Mouse (Mus musculus) lung, adult 18-20 months (tissue): ENCODE measurements around the gene Rnf123.
A peak's percentile ranks its signal among the peaks of the same experiment; 100 is the strongest.

ENCODE experiments used
- DNase-seq, 2 experiments: peaks; one replicate each; pipeline ENCODE4 v3.0.0; 2022; ENCODE audit warnings: mixed read lengths in 2 of 2

Rnf123 gene

GRCm38 (mm10) chr9:108082988-108083431 is at the start of gene Rnf123:
Gene Rnf123 (minus strand): TSS chr9:108083346.
- DNase-seq: no peak

- DNase-seq: no peak
Observed at GRCm38 (mm10) chr9:108132373-108132772, 49.2 kb upstream of the Rnf123 start.

GRCm38 (mm10) chr9:108131502-108131901 is 48.4 kb upstream of the Rnf123 start:
- DNase-seq: no peak

- no peak for DNase-seq
Observed at GRCm38 (mm10) chr9:108129042-108129948, 46.1 kb upstream of the Rnf123 start.

- DNase-seq: no peak
Observed at GRCm38 (mm10) chr9:108128248-108128647, 45.1 kb upstream of the Rnf123 start.

- DNase-seq: no peak
Observed at GRCm38 (mm10) chr9:108126436-108127180, 43.5 kb upstream of the Rnf123 start.

GRCm38 (mm10) chr9:108125731-108126130 is 42.6 kb upstream of the Rnf123 start:
- DNase-seq: no peak

- no peak for DNase-seq
Observed at GRCm38 (mm10) chr9:108123916-108124315, 40.8 kb upstream of the Rnf123 start.

GRCm38 (mm10) chr9:108121170-108121969 is 38.2 kb upstream of the Rnf123 start:
- no peak for DNase-seq

- DNase-seq: peak; percentile 45 to 49
Observed at GRCm38 (mm10) chr9:108120671-108121070, 37.5 kb upstream of the Rnf123 start.

- DNase-seq: peak; percentile 56 to 75
Observed at GRCm38 (mm10) chr9:108119891-108120411, 36.8 kb upstream of the Rnf123 start.

GRCm38 (mm10) chr9:108117143-108117542 is 34.0 kb upstream of the Rnf123 start:
- no peak for DNase-seq

- no peak for DNase-seq
Observed at GRCm38 (mm10) chr9:108115290-108116077, 32.3 kb upstream of the Rnf123 start.

- DNase-seq: no peak
Observed at GRCm38 (mm10) chr9:108112719-108113340, 29.7 kb upstream of the Rnf123 start.

- no peak for DNase-seq
Observed at GRCm38 (mm10) chr9:108111593-108112121, 28.5 kb upstream of the Rnf123 start.

GRCm38 (mm10) chr9:108111101-108111592 is 28.0 kb upstream of the Rnf123 start:
- DNase-seq: no peak

GRCm38 (mm10) chr9:108110160-108110559 is 27.0 kb upstream of the Rnf123 start:
- no peak for DNase-seq

- no peak for DNase-seq
Observed at GRCm38 (mm10) chr9:108107867-108108266, 24.7 kb upstream of the Rnf123 start.

GRCm38 (mm10) chr9:108106090-108106489 is 22.9 kb upstream of the Rnf123 start:
- DNase-seq: no peak

- no peak for DNase-seq
Observed at GRCm38 (mm10) chr9:108105549-108105863, 22.4 kb upstream of the Rnf123 start.
